Mouse (Mus musculus): ENCODE data around the gene Soga1. TPM values are rescaled to one million over a fixed set of nuclear protein-coding genes. Genes with fewer than 3 reads are reported as not detected.

Gene Soga1
- polyA plus RNA-seq, 1 experiment from 2014 or later, result 5.7 TPM

DNA sequence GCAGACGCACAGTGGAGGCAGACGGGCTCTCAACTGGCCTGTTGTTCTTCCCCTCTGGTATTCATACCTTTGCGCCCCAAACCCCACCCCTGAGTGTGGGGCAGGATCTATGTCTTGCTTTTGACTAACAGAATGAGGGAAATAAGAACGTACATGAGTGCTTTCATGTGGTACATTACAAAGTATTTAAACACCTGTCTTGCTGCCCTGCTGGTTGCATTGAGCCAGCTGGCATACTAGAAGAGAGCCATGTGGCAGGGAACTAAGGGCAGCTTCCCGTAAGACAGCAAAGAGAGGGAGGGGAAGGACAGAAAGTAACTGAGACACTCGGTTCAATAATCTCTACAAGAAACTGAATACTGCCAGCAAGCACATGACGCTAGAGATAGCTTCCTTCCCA, 108.8 kb downstream of the Soga1 start:
- Histone ChIP-seq H3K9ac (no peak overlapping the region), H3K36me3 (no peaks in the 10 kb centered on the region), H3K4me3 (no peak overlapping the region), H3K9me3 (no peaks in the 10 kb centered on the region), H3K4me2 (replicated peaks) (no peak overlapping the region), H3K27ac (no peak overlapping the region), H3K4me1 (0 out of 2 replicates have a peak, but pooled peaks cover 3% of the 10 kb centered on the region), H3K27me3 (no peaks in the 10 kb centered on the region)
- ATAC-seq (ENCODE audit: insufficient number of reproducible peaks, insufficient read depth, low FRiP score, low TSS enrichment), result no peak
- WGBS, result 67% methylated on average over 7 of the region's 7 CpGs

DNA sequence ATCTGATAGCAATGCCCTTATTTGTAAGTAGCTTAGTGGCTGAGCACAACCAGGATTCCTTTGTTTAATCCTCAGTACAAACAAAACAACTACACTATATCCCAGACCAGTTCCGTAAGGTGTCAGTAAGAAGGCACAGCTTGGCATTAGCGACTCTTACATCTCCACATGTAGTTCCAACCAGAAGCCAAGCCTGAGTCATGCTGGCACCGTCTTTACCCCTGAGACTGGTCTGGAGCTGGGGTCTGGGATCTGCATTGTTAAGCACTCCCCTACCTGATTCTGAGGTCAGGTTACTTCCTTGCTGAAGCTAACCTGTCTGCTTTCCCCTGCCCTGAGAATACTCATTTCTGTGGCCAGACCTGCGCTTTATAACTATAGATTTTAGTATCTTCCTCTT, 110.6 kb downstream of the Soga1 start:
- WGBS, result 72% methylated on average over 4 of the region's 4 CpGs
- no peaks in the 10 kb centered on the region for H3K9me3 ChIP-seq
- no peak overlapping the region for H3K27ac ChIP-seq
- 0 out of 2 replicates have a peak, but pooled peaks cover 3% of the 10 kb centered on the region for H3K4me1 ChIP-seq
- no peak for ATAC-seq (ENCODE audit: insufficient number of reproducible peaks, insufficient read depth, low FRiP score, low TSS enrichment)
- no peak overlapping the region for H3K4me3 ChIP-seq
- no peak overlapping the region for H3K4me2 ChIP-seq (replicated peaks)
- H3K9ac ChIP-seq, result no peak overlapping the region
- H3K36me3 ChIP-seq, result no peaks in the 10 kb centered on the region
- H3K27me3 ChIP-seq, result no peaks in the 10 kb centered on the region

DNA sequence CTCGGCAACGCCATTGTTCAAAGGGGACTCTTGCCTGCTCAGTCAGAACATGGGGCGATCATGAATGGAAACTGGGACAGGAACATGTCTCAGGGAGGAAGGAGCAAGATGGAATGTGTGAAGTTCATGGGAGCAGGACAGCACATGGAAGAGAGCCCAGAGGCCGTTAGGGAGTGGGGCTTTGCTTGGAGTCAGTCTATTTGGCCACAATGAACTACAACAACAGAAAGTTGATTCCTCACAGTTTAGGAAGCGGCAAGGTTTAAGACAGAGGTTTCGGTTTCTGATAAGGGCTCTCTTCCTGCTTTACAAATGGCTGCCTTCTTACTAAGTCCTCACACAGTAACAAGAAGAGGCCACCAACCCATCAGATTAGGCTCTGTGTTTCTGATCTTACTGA, 111.7 kb downstream of the Soga1 start:
- H3K36me3 ChIP-seq, result no peaks in the 10 kb centered on the region
- WGBS, result 84% methylated on average over 6 of the region's 6 CpGs
- no peak overlapping the region for H3K4me2 ChIP-seq (replicated peaks)
- H3K4me1 ChIP-seq, result 0 out of 2 replicates have a peak, but pooled peaks cover 3% of the 10 kb centered on the region
- no peak overlapping the region for H3K9ac ChIP-seq
- no peaks in the 10 kb centered on the region for H3K9me3 ChIP-seq
- no peaks in the 10 kb centered on the region for H3K27me3 ChIP-seq
- H3K27ac ChIP-seq, result no peak overlapping the region
- ATAC-seq (ENCODE audit: insufficient number of reproducible peaks, insufficient read depth, low FRiP score, low TSS enrichment), result no peak
- no peak overlapping the region for H3K4me3 ChIP-seq

Other genes starting within 250 kb of the Soga1 start
- 89.5 and 95.1 TPM in 2 replicates for gene Tgif2, start 239.2 kb downstream of the Soga1 start, polyA plus RNA-seq (2016; fragmentation: Nextera tagmentation; extraction: Ambion mirVana)
- 9.6 and 9.8 TPM in 2 replicates for gene 4930518I15Rik, start 221.3 kb downstream of the Soga1 start, polyA plus RNA-seq (2016; fragmentation: Nextera tagmentation; extraction: Ambion mirVana)
- gene Rab5if, start 216.1 kb downstream of the Soga1 start, polyA plus RNA-seq (2016; fragmentation: Nextera tagmentation; extraction: Ambion mirVana), result 188 and 190 TPM in 2 replicates
- 0.31 TPM in 2 replicates for gene Sla2, start 192.1 kb downstream of the Soga1 start, polyA plus RNA-seq (2016; fragmentation: Nextera tagmentation; extraction: Ambion mirVana)
- gene Ndrg3, start 87.2 kb downstream of the Soga1 start, polyA plus RNA-seq (2016; fragmentation: Nextera tagmentation; extraction: Ambion mirVana), result 45.3 and 46.1 TPM in 2 replicates
- 45.1 and 49.6 TPM in 2 replicates for gene Dsn1, start 72.1 kb downstream of the Soga1 start, polyA plus RNA-seq (2016; fragmentation: Nextera tagmentation; extraction: Ambion mirVana)
- gene Tldc2, start 7.8 kb upstream of the Soga1 start, polyA plus RNA-seq (2016; fragmentation: Nextera tagmentation; extraction: Ambion mirVana), result not detected in 2 replicates
- 25.2 and 26.9 TPM in 2 replicates for gene Samhd1, start 56.0 kb upstream of the Soga1 start, polyA plus RNA-seq (2016; fragmentation: Nextera tagmentation; extraction: Ambion mirVana)
- gene Rbl1, start 125.3 kb upstream of the Soga1 start, polyA plus RNA-seq (2016; fragmentation: Nextera tagmentation; extraction: Ambion mirVana), result 24.6 and 26.4 TPM in 2 replicates
- 265 and 268 TPM in 2 replicates for gene Rpn2, start 199.8 kb upstream of the Soga1 start, polyA plus RNA-seq (2016; fragmentation: Nextera tagmentation; extraction: Ambion mirVana)
- 0.65 and 0.89 TPM in 2 replicates for gene Mroh8, start 200.3 kb upstream of the Soga1 start, polyA plus RNA-seq (2016; fragmentation: Nextera tagmentation; extraction: Ambion mirVana)

Measured in embryonic facial prominence, embryonic 12.5 days (tissue).